Mouse (Mus musculus): ENCODE results near the gene Pld6.
A peak's percentile ranks its signal among the peaks of the same experiment; 100 is the strongest.

DNA sequence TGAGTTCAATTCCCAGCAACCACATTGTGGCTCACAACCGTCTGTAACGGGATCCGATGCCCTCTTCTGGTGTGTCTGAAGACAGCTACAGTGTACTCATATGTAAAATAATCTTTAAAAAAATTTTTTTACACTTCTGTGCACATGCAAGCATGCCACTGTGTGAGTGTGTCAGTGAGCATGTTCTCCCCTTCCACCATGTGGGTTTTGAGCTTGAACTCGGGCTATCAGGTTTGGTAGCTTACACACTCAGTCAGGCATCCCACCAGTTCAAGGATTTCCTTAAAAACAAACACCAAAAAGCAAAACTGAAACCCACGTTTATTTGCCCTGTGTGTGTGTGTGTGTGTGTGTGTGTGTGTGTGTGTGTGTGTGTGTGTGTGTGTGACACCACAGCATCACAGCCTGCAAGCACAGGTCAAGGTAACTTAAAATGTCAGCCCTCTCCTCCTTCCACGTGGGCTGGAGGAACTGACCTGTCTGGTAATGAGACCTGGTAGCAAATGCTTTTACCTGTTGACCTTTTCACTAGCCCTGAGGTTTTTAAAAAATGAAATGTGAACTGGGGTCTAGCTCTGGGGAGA is 28.1 kb upstream of the Pld6 start:
- TF ChIP-seq CTCF (conservative IDR thresholded peaks at IDR 0.05 in 1 of 2, IDR thresholded peaks at IDR 0.05 in 1 of 2; ENCODE audit: low read depth in 2 of 2, low read length in 2 of 2) (0 out of 4 replicates have a peak, but pooled peaks of 1 of the 2 experiments have one; percentile 8), ZC3H11A (IDR thresholded peaks at IDR 0.05; ENCODE audit: low read depth, low read length) (no peak)
